Mouse (Mus musculus): ENCODE results near the gene Dnajc4. TPM values are rescaled to one million over a fixed set of nuclear protein-coding genes. Genes with fewer than 3 reads are reported as not detected.

Gene Dnajc4
- total RNA-seq, 2 experiments from 2014 or later, result 6.4 to 11.8 TPM

GRCm38 (mm10) chr19:6950613-6951153 lies 41.7 kb downstream of the Dnajc4 start:
- 0 out of 2 replicates have a peak, but pooled peaks have one; percentile 12 for ATAC-seq (replicated peaks; ENCODE audit: poor library complexity, severe bottlenecking)

DNA sequence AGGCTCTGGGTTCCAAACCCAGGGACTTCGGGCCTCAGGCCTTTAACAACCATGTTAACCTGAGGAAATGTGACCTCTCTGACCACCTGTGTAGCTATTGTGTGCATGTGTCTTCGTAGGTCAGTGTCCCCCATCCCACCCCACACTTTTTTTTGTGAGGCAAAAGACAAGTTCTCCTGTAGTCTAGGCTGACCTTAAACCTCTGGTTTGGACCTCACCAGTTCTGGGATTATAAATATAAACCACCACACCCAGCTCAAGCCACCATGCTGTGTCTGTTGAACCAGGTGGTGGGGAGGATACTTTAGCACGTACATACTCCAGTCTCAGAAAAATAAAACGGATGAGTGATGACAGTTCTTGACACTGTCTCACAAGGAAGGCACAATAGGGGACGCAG lies 42.4 kb downstream of the Dnajc4 start:
- ATAC-seq (replicated peaks; ENCODE audit: poor library complexity, severe bottlenecking), result no peak

GRCm38 (mm10) chr19:6949532-6949931 lies 42.8 kb downstream of the Dnajc4 start:
- no peak for ATAC-seq (replicated peaks; ENCODE audit: poor library complexity, severe bottlenecking)

DNA sequence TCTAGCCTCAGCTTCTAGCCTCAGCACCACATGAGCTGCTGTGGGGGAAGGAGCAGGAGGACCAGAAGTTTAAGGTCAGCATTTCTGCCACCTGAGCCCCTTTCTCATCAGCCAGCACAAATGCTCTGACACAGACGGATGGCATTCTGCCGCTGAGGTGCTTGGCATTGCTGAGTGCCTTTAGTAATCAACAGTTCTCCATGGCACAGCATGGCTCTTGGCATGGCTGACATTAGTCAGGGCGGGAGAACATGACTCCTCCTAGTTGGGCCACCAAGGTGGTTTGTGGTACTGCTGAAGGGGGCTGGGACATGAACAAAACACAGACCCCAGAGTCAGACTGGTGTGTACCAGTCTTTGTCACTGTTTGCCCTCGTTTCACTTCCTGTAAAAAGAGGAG lies 44.2 kb downstream of the Dnajc4 start:
- no peak for ATAC-seq (replicated peaks; ENCODE audit: poor library complexity, severe bottlenecking)

DNA sequence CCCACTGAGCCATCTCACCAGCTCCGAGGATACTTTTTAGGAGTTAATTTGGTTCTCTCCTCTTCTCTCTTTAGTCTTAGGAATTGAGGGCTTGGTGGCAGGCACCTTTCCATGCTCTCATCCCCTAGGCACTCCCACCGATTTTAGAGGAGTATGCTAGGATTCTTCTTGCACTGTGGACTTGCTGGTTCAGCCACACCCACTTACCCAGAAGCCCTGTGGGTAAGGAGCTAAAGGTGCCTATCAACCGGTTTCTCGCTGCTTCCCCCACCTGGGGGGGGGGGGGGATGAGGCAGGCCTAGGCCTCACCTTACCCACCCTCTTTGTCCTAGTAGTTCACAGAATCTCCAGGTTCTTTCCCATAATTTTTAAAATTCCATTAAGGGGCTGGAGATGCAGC lies 44.6 kb downstream of the Dnajc4 start:
- ATAC-seq (replicated peaks; ENCODE audit: poor library complexity, severe bottlenecking), result no peak

DNA sequence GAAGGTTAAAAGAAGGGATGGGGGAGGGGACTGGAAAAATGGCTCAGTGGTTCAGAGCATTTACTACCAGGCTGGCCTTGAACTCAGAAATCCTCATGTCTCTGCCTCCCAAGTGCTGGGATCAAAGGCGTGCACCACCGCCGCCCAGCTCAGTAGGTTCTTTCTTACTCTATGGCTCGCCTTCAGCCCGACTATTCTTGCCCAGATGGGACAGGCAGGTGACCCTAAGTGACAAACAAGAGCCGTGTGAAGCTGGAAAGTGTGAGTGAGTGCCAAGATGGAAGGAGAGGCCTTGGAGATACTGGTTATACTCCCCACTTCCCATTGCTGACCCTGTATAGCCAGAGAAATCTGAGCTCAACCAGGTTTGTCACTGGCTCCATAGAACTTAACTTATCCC lies 48.7 kb downstream of the Dnajc4 start:
- no peak for ATAC-seq (replicated peaks; ENCODE audit: poor library complexity, severe bottlenecking)

GRCm38 (mm10) chr19:6942764-6943163 lies 49.6 kb downstream of the Dnajc4 start:
- no peak for ATAC-seq (replicated peaks; ENCODE audit: poor library complexity, severe bottlenecking)

- ATAC-seq (replicated peaks; ENCODE audit: poor library complexity, severe bottlenecking), result peak; percentile 72
Observed at GRCm38 (mm10) chr19:6942249-6942691, 50.1 kb downstream of the Dnajc4 start, which contains the start of gene Gpr137. TSS of gene Gpr137 (minus strand) at chr19:6942480.

- peak; percentile 76 for ATAC-seq (replicated peaks; ENCODE audit: poor library complexity, severe bottlenecking)
Observed at GRCm38 (mm10) chr19:6941372-6942248, 50.8 kb downstream of the Dnajc4 start, which contains the start of gene Bad. TSS of gene Bad (plus strand) at chr19:6941861.

GRCm38 (mm10) chr19:6940396-6941351 lies 51.7 kb downstream of the Dnajc4 start:
- no peak for ATAC-seq (replicated peaks; ENCODE audit: poor library complexity, severe bottlenecking)

GRCm38 (mm10) chr19:6939106-6940002 lies 53.0 kb downstream of the Dnajc4 start:
- no peak for ATAC-seq (replicated peaks; ENCODE audit: poor library complexity, severe bottlenecking)

Other genes starting within 250 kb of the Dnajc4 start
- gene Rps6ka4, start 151.9 kb downstream of the Dnajc4 start, total RNA-seq (2014; fragmentation: Nextera tagmentation), result 2.8 and 13.3 TPM in 2 replicates
- 3.9 and 8.1 TPM in 2 replicates for gene Rps6ka4, start 151.9 kb downstream of the Dnajc4 start, total RNA-seq (2017)
- gene Ccdc88b, start 134.4 kb downstream of the Dnajc4 start, total RNA-seq (2014; fragmentation: Nextera tagmentation), result 17.8 and 22.6 TPM in 2 replicates
- gene Ccdc88b, start 134.4 kb downstream of the Dnajc4 start, total RNA-seq (2017), result 53.1 and 58.0 TPM in 2 replicates
- 149 and 152 TPM in 2 replicates for gene Trmt112, start 82.9 kb downstream of the Dnajc4 start, total RNA-seq (2014; fragmentation: Nextera tagmentation)
- gene Trmt112, start 82.9 kb downstream of the Dnajc4 start, total RNA-seq (2017), result 156 and 160 TPM in 2 replicates
- gene Prdx5, start 82.5 kb downstream of the Dnajc4 start, total RNA-seq (2014; fragmentation: Nextera tagmentation), result 352 and 419 TPM in 2 replicates
- 522 and 534 TPM in 2 replicates for gene Prdx5, start 82.5 kb downstream of the Dnajc4 start, total RNA-seq (2017)
- 10.7 and 29.3 TPM in 2 replicates for gene Esrra, start 70.8 kb downstream of the Dnajc4 start, total RNA-seq (2014; fragmentation: Nextera tagmentation)
- 15.5 and 18.6 TPM in 2 replicates for gene Esrra, start 70.8 kb downstream of the Dnajc4 start, total RNA-seq (2017)
- gene Catsperz, start 67.2 kb downstream of the Dnajc4 start, total RNA-seq (2014; fragmentation: Nextera tagmentation), result 3.0 TPM in 1 of 2 replicates, not detected in the other
- 2.8 and 4.5 TPM in 2 replicates for gene Catsperz, start 67.2 kb downstream of the Dnajc4 start, total RNA-seq (2017)
- gene Kcnk4, start 58.1 kb downstream of the Dnajc4 start, total RNA-seq (2014; fragmentation: Nextera tagmentation), result not detected in 2 replicates
- gene Kcnk4, start 58.1 kb downstream of the Dnajc4 start, total RNA-seq (2017), result not detected in 2 replicates
- gene Bad, start 50.7 kb downstream of the Dnajc4 start, total RNA-seq (2014; fragmentation: Nextera tagmentation), result 26.7 and 34.5 TPM in 2 replicates
- 48.8 and 69.0 TPM in 2 replicates for gene Bad, start 50.7 kb downstream of the Dnajc4 start, total RNA-seq (2017)
- gene Gpr137, start 50.1 kb downstream of the Dnajc4 start, total RNA-seq (2014; fragmentation: Nextera tagmentation), result 15.0 and 18.5 TPM in 2 replicates
- gene Gpr137, start 50.1 kb downstream of the Dnajc4 start, total RNA-seq (2017), result 14.9 and 15.8 TPM in 2 replicates
- 194 and 276 TPM in 2 replicates for gene Ppp1r14b, start 17.6 kb downstream of the Dnajc4 start, total RNA-seq (2014; fragmentation: Nextera tagmentation)
- gene Ppp1r14b, start 17.6 kb downstream of the Dnajc4 start, total RNA-seq (2017), result 94.5 and 105 TPM in 2 replicates
- 8.0 and 14.6 TPM in 2 replicates for gene Plcb3, start 16.1 kb downstream of the Dnajc4 start, total RNA-seq (2014; fragmentation: Nextera tagmentation)
- gene Plcb3, start 16.1 kb downstream of the Dnajc4 start, total RNA-seq (2017), result 7.1 and 10.9 TPM in 2 replicates
- gene Fkbp2, start 12.1 kb downstream of the Dnajc4 start, total RNA-seq (2014; fragmentation: Nextera tagmentation), result 98.9 and 160 TPM in 2 replicates
- 173 and 197 TPM in 2 replicates for gene Fkbp2, start 12.1 kb downstream of the Dnajc4 start, total RNA-seq (2017)
- gene Vegfb, start 4.9 kb downstream of the Dnajc4 start, total RNA-seq (2014; fragmentation: Nextera tagmentation), result 27.6 and 35.2 TPM in 2 replicates
- gene Vegfb, start 4.9 kb downstream of the Dnajc4 start, total RNA-seq (2017), result 6.2 and 7.4 TPM in 2 replicates
- gene Nudt22, start 3.5 kb upstream of the Dnajc4 start, total RNA-seq (2014; fragmentation: Nextera tagmentation), result 8.5 and 14.4 TPM in 2 replicates
- gene Nudt22, start 3.5 kb upstream of the Dnajc4 start, total RNA-seq (2017), result 3.4 and 14.5 TPM in 2 replicates
- 3.0 TPM in 1 of 2 replicates, not detected in the other for gene Trpt1, start 3.6 kb upstream of the Dnajc4 start, total RNA-seq (2014; fragmentation: Nextera tagmentation)
- gene Trpt1, start 3.6 kb upstream of the Dnajc4 start, total RNA-seq (2017), result 0.21 and 0.60 TPM in 2 replicates
- gene Fermt3, start 26.9 kb upstream of the Dnajc4 start, total RNA-seq (2014; fragmentation: Nextera tagmentation), result 103 and 119 TPM in 2 replicates
- 182 and 230 TPM in 2 replicates for gene Fermt3, start 26.9 kb upstream of the Dnajc4 start, total RNA-seq (2017)
- gene Stip1, start 47.4 kb upstream of the Dnajc4 start, total RNA-seq (2014; fragmentation: Nextera tagmentation), result 162 and 187 TPM in 2 replicates
- gene Stip1, start 47.4 kb upstream of the Dnajc4 start, total RNA-seq (2017), result 246 and 270 TPM in 2 replicates
- gene Macrod1, start 64.2 kb upstream of the Dnajc4 start, total RNA-seq (2014; fragmentation: Nextera tagmentation), result 7.8 and 13.6 TPM in 2 replicates
- gene Macrod1, start 64.2 kb upstream of the Dnajc4 start, total RNA-seq (2017), result 4.5 and 6.3 TPM in 2 replicates
- gene Flrt1, start 113.2 kb upstream of the Dnajc4 start, total RNA-seq (2014; fragmentation: Nextera tagmentation), result not detected in 2 replicates
- gene Flrt1, start 113.2 kb upstream of the Dnajc4 start, total RNA-seq (2017), result not detected in 2 replicates
- gene Otub1, start 213.7 kb upstream of the Dnajc4 start, total RNA-seq (2014; fragmentation: Nextera tagmentation), result 61.0 and 61.2 TPM in 2 replicates
- gene Otub1, start 213.7 kb upstream of the Dnajc4 start, total RNA-seq (2017), result 63.0 and 69.0 TPM in 2 replicates
- 854 and 878 TPM in 2 replicates for gene Cox8a, start 225.0 kb upstream of the Dnajc4 start, total RNA-seq (2014; fragmentation: Nextera tagmentation)
- 563 and 615 TPM in 2 replicates for gene Cox8a, start 225.0 kb upstream of the Dnajc4 start, total RNA-seq (2017)
- gene Naa40, start 248.6 kb upstream of the Dnajc4 start, total RNA-seq (2014; fragmentation: Nextera tagmentation), result 67.4 and 72.3 TPM in 2 replicates
- 42.9 and 49.3 TPM in 2 replicates for gene Naa40, start 248.6 kb upstream of the Dnajc4 start, total RNA-seq (2017)